Mouse (Mus musculus) CH12.LX (cell line): ENCODE results near the gene Cysltr2. TPM values are rescaled to one million over a fixed set of nuclear protein-coding genes. Genes with fewer than 3 reads are reported as not detected.

Experiments
- DNase-seq: peaks from one replicate; pipeline ENCODE4 v3.0.0-alpha.2; 2013; ENCODE audit errors: extremely low read depth
- H3K27ac ChIP-seq: 2 replicates; pipeline ENCODE4 v1.5.1; 2012; ENCODE audit warnings: low read depth, mild to moderate bottlenecking, control low read depth, moderate library complexity; ENCODE audit not compliant: insufficient read depth
- H3K27me3 ChIP-seq: replicated peaks from 2 replicates; pipeline ENCODE3; 2012; ENCODE audit warnings: inconsistent platforms
- H3K36me3 ChIP-seq, 2 experiments: replicated peaks in 1 of 2; 2 replicates each; pipeline versions ENCODE3 to v1.6.1; 2012; ENCODE audit warnings: inconsistent platforms in 1 of 2, low read length in 1 of 2, mild to moderate bottlenecking in 1 of 2, mixed read lengths in 1 of 2, moderate library complexity in 1 of 2; ENCODE audit not compliant: control insufficient read depth in 1 of 2, insufficient read depth in 1 of 2
- H3K4me1 ChIP-seq, 2 experiments: 2 replicates each; pipeline ENCODE4 v1.6.1; 2012; ENCODE audit warnings: inconsistent platforms in 1 of 2, moderate library complexity in 1 of 2; ENCODE audit not compliant: insufficient read depth in 2 of 2, control insufficient read depth in 1 of 2
- H3K4me2 ChIP-seq: 2 replicates; pipeline ENCODE4 v1.6.1; 2012; ENCODE audit warnings: low read depth, mild to moderate bottlenecking, control low read depth; ENCODE audit not compliant: poor library complexity, insufficient read depth, severe bottlenecking
- H3K4me3 ChIP-seq, 3 experiments: fragments of 150-350 bp in 1 of 3; sonication (generic) in 1 of 3; replicated peaks in 1 of 3; 2 replicates each; pipeline versions ENCODE3 to v1.5.1; 2011 to 2012; ENCODE audit warnings: low read depth in 2 of 3, low read length in 2 of 3, mild to moderate bottlenecking in 2 of 3, moderate library complexity in 2 of 3, control low read depth in 1 of 3, improper control_type of control experiment in 1 of 3, inconsistent platforms in 1 of 3, mixed read lengths in 1 of 3; ENCODE audit not compliant: poor library complexity in 1 of 3
- H3K79me2 ChIP-seq: replicated peaks from 2 replicates; pipeline ENCODE4 v1.6.1; 2012; ENCODE audit warnings: mild to moderate bottlenecking, moderate library complexity; ENCODE audit not compliant: control insufficient read depth, poor library complexity, insufficient read depth, severe bottlenecking; ENCODE audit errors: extremely low read depth
- H3K9ac ChIP-seq: 2 replicates; pipeline ENCODE4 v1.6.1; 2012; ENCODE audit warnings: low read depth, mild to moderate bottlenecking, control low read depth, moderate library complexity; ENCODE audit not compliant: insufficient read depth
- H3K9me3 ChIP-seq: replicated peaks from 2 replicates; pipeline ENCODE3; 2012; ENCODE audit warnings: low read length, inconsistent platforms, mixed read lengths
- CHD1 ChIP-seq: IDR thresholded peaks from 2 replicates; pipeline ENCODE4 v1.6.1; 2012; ENCODE audit warnings: low read depth, low read length, improper control_type of control experiment, inconsistent platforms
- CTCF ChIP-seq, 2 experiments: IDR thresholded peaks in 1 of 2; conservative IDR thresholded peaks in 1 of 2; 2 replicates each; pipeline ENCODE4 v1.5.1; 2011 to 2012; ENCODE audit warnings: low read depth in 2 of 2, low read length in 2 of 2, improper control_type of control experiment in 1 of 2, inconsistent platforms in 1 of 2, mild to moderate bottlenecking in 1 of 2, moderate library complexity in 1 of 2
- E2F4 ChIP-seq: IDR thresholded peaks from 2 replicates; pipeline ENCODE4 v1.6.1; 2011; ENCODE audit warnings: low read depth, low read length, improper control_type of control experiment; ENCODE audit not compliant: insufficient replicate concordance
- EP300 ChIP-seq: IDR thresholded peaks from 2 replicates; pipeline ENCODE4 v1.6.1; 2011; ENCODE audit warnings: low read length, improper control_type of control experiment
- ETS1 ChIP-seq: conservative IDR thresholded peaks from 2 replicates; pipeline ENCODE4 v1.6.1; 2012; ENCODE audit warnings: low read depth, mild to moderate bottlenecking, inconsistent platforms, low read length, improper control_type of control experiment, moderate library complexity
- IRF4 ChIP-seq: IDR thresholded peaks from 2 replicates; pipeline ENCODE4 v1.6.1; 2014; ENCODE audit warnings: low read depth, mild to moderate bottlenecking, inconsistent platforms, low read length, improper control_type of control experiment
- MEF2A ChIP-seq: IDR thresholded peaks from 2 replicates; pipeline ENCODE4 v1.6.1; 2014; ENCODE audit warnings: low read depth, mild to moderate bottlenecking, inconsistent platforms, low read length, improper control_type of control experiment, borderline replicate concordance
- NELFE ChIP-seq: IDR thresholded peaks from 2 replicates; pipeline ENCODE4 v1.6.1; 2011; ENCODE audit warnings: low read depth, low read length, improper control_type of control experiment
- NRF1 ChIP-seq: IDR thresholded peaks from 2 replicates; pipeline ENCODE4 v1.6.1; 2014; ENCODE audit warnings: low read depth, mild to moderate bottlenecking, inconsistent platforms, low read length, improper control_type of control experiment, moderate library complexity
- RAD21 ChIP-seq: IDR thresholded peaks from 2 replicates; pipeline ENCODE4 v1.6.1; 2011; ENCODE audit warnings: low read depth, mild to moderate bottlenecking, low read length, improper control_type of control experiment, moderate library complexity
- SIN3A ChIP-seq: IDR thresholded peaks from 2 replicates; pipeline ENCODE4 v1.6.1; 2012; ENCODE audit warnings: low read length, improper control_type of control experiment, inconsistent platforms
- TBP ChIP-seq: conservative IDR thresholded peaks from 2 replicates; pipeline ENCODE4 v1.6.1; 2011; ENCODE audit warnings: low read depth, low read length, improper control_type of control experiment
- UBTF ChIP-seq: IDR thresholded peaks from 2 replicates; pipeline ENCODE4 v1.6.1; 2012; ENCODE audit warnings: low read depth, mild to moderate bottlenecking, inconsistent platforms, low read length, improper control_type of control experiment, moderate library complexity
- USF1 ChIP-seq: IDR thresholded peaks from 2 replicates; pipeline ENCODE4 v1.6.1; 2014; ENCODE audit warnings: low read depth, mild to moderate bottlenecking, inconsistent platforms, low read length, improper control_type of control experiment
- ZC3H11A ChIP-seq: IDR thresholded peaks from 2 replicates; pipeline ENCODE4 v1.6.1; 2012; ENCODE audit warnings: low read depth, mild to moderate bottlenecking, inconsistent platforms, low read length, improper control_type of control experiment
- ZKSCAN1 ChIP-seq: IDR thresholded peaks from 2 replicates; pipeline ENCODE4 v1.6.1; 2012; ENCODE audit warnings: low read depth, inconsistent platforms, low read length, improper control_type of control experiment, borderline replicate concordance
- ZMIZ1 ChIP-seq: IDR thresholded peaks from 2 replicates; pipeline ENCODE4 v1.6.1; 2012; ENCODE audit warnings: low read depth, mild to moderate bottlenecking, inconsistent platforms, low read length, improper control_type of control experiment
- ZNF384 ChIP-seq: IDR thresholded peaks from 2 replicates; pipeline ENCODE4 v1.6.1; 2012; ENCODE audit warnings: low read depth, low read length, improper control_type of control experiment, inconsistent platforms
- dilution Hi-C: fragments of 300-500 bp; cut with MboI; formaldehyde crosslinking; loops from 2 replicates; pipeline ENCODE4 v1.14.3; 2020; ENCODE audit warnings: low sequenced_read_pairs; ENCODE audit not compliant: extremely low pct_unique_long_range_greater_than_20kb, extremely low pct_ligation_motif_present
- in situ Hi-C: fragments of 300-500 bp; cut with MboI; formaldehyde crosslinking; loops from 3 replicates; pipeline ENCODE4 v1.14.3; 2019; ENCODE audit warnings: low sequenced_read_pairs, low pct_ligation_motif_present, low pct_unique_long_range_greater_than_20kb, mixed read lengths
- polyA plus RNA-seq: library from polyadenylated mRNA; unstranded; fragments of >175 nt; gene quantifications from 2 replicates; pipeline ENCODE4 v1.2.1, GENCODE M21; 2012; ENCODE audit warnings: low read depth; ENCODE audit not compliant: insufficient read length
- total RNA-seq, 2 experiments: library from RNA; depleted of rRNA; stranded (reverse); fragments of 300-350 nt in 1 of 2; fragments of >200 nt in 1 of 2; gene quantifications; 2 replicates each; pipeline ENCODE4 v1.2.3; 2012 to 2014

Cysltr2 gene
- total and polyA plus RNA-seq, 3 experiments, result 0.47 to 2.0 (median 0.89) TPM

- no peaks in the 10 kb centered on the region for H3K9me3 ChIP-seq
- TF ChIP-seq ZKSCAN1, result no peak
- TF ChIP-seq ZC3H11A, result no peak
- no peak for TF ChIP-seq NRF1
- no peak for TF ChIP-seq UBTF
- TF ChIP-seq IRF4, result no peak
- no peak for TF ChIP-seq CTCF (conservative IDR thresholded peaks at IDR 0.05 in 1 of 2, IDR thresholded peaks at IDR 0.05 in 1 of 2; ENCODE audit: low read depth in 2 of 2, low read length in 2 of 2)
- TF ChIP-seq ZMIZ1, result no peak
- TF ChIP-seq NELFE, result no peak
- no peak for TF ChIP-seq CHD1
- TF ChIP-seq EP300, result no peak
- no peak for TF ChIP-seq USF1
- TF ChIP-seq, all 38 proteins: peak for 0
- Histone ChIP-seq H3K9ac (no peak overlapping the region), H3K4me1 (no peaks in the 10 kb centered on the region), H3K4me3 (no peak overlapping the region), H3K36me3 (no peaks in the 10 kb centered on the region), H3K27me3 (no peaks in the 10 kb centered on the region), H3K79me2 (no peaks in the 10 kb centered on the region), H3K27ac (no peak overlapping the region), H3K4me2 (no peak overlapping the region)
- dilution Hi-C loops (no loop called here), in situ Hi-C loops (no loop called here)
- no peak for DNase-seq
These were observed 44.0 kb upstream of the Cysltr2 start for GRCm38 (mm10) chr14:73092871-73093270.

GRCm38 (mm10) chr14:73088224-73088623 lies 39.3 kb upstream of the Cysltr2 start:
- dilution Hi-C loops, result no loop called here
- Histone ChIP-seq H3K9me3 (no peaks in the 10 kb centered on the region), H3K36me3 (no peaks in the 10 kb centered on the region), H3K4me1 (no peaks in the 10 kb centered on the region), H3K79me2 (no peaks in the 10 kb centered on the region), H3K4me2 (no peak overlapping the region; the same call in none of the 2 replicates), H3K4me3 (no peak overlapping the region), H3K9ac (no peak overlapping the region), H3K27me3 (no peaks in the 10 kb centered on the region), H3K27ac (no peak overlapping the region)
- TF ChIP-seq ZNF384 (no peak), USF1 (no peak), ETS1 (no peak), TBP (no peak), SIN3A (no peak), RAD21 (no peak), MEF2A (no peak), E2F4 (no peak)
- DNase-seq, result no peak
- in situ Hi-C loops, result no loop called here
